Mouse (Mus musculus) neural tube, embryonic 13.5 days (tissue): ENCODE data around the gene Zfr2. TPM values are rescaled to one million over a fixed set of nuclear protein-coding genes. Genes with fewer than 3 reads are reported as not detected.

Experiments
- ATAC-seq: fragments of 200-750 bp; cut with Nextera tagmentation; 2 replicates; pipeline ENCODE4 v1.8.0; 2017; ENCODE audit warnings: low read depth, mild to moderate bottlenecking, moderate TSS enrichment, moderate library complexity
- H3K27ac ChIP-seq: fragments of 300-500 bp; sonication (generic); replicated peaks from 2 replicates; pipeline ENCODE4 v1.5.1; 2015; ENCODE audit warnings: moderate library complexity, mild to moderate bottlenecking, inconsistent platforms
- H3K27me3 ChIP-seq: fragments of 300-500 bp; sonication (generic); 2 replicates; pipeline ENCODE4 v1.6.1; 2015; ENCODE audit warnings: mild to moderate bottlenecking, inconsistent platforms
- H3K36me3 ChIP-seq: fragments of 300-500 bp; sonication (generic); 2 replicates; pipeline ENCODE4 v1.6.1; 2015; ENCODE audit warnings: mild to moderate bottlenecking, inconsistent platforms
- H3K4me1 ChIP-seq: fragments of 300-500 bp; sonication (generic); replicated peaks from 2 replicates; pipeline ENCODE4 v1.6.1; 2015; ENCODE audit warnings: inconsistent platforms
- H3K4me2 ChIP-seq: fragments of 300-500 bp; sonication (generic); 2 replicates; pipeline ENCODE4 v1.6.1; 2015; ENCODE audit warnings: inconsistent platforms, mild to moderate bottlenecking, moderate library complexity
- H3K4me3 ChIP-seq: fragments of 300-500 bp; sonication (generic); 2 replicates; pipeline ENCODE4 v1.5.1; 2015; ENCODE audit warnings: mild to moderate bottlenecking, inconsistent platforms
- H3K9ac ChIP-seq: fragments of 300-500 bp; sonication (generic); 2 replicates; pipeline ENCODE4 v1.6.1; 2015; ENCODE audit warnings: moderate library complexity, mild to moderate bottlenecking, inconsistent platforms
- H3K9me3 ChIP-seq: fragments of 300-500 bp; sonication (generic); 2 replicates; pipeline ENCODE4 v1.6.1; 2016; ENCODE audit warnings: inconsistent platforms
- WGBS: fragments of 180-500 bp; shearing (Covaris S2); methylation state at CpG from one replicate; pipeline ENCODE4 v1.1.7; 2015; 5-methylcytosine and 5-hydroxymethylcytosine counted together
- polyA plus RNA-seq: library from polyadenylated mRNA; unstranded; fragments of >200 nt; fragmentation: Nextera tagmentation; extraction: Ambion mirVana; gene quantifications from 2 replicates; pipeline ENCODE4 v1.2.1, GENCODE M21; 2015

Gene Zfr2
- 21.7 and 21.8 TPM in 2 replicates for polyA plus RNA-seq

- peaks cover 47% of the 10 kb centered on the region for H3K4me1 ChIP-seq
- H3K4me2 ChIP-seq: peak within 1 kb of the TSS; percentile 66
- 0 out of 2 replicates have a peak within 1 kb of the TSS, but pooled peaks have one; percentile 50 for H3K27ac ChIP-seq
- WGBS: 9% methylated on average over 29 of the region's 29 CpGs
- H3K9ac ChIP-seq: peak within 1 kb of the TSS; percentile 83
- H3K36me3 ChIP-seq: no peaks in the 10 kb centered on the region
- H3K4me3 ChIP-seq: peak within 1 kb of the TSS; percentile 69
- ATAC-seq: peak; percentile 64
- H3K9me3 ChIP-seq: no peaks in the 10 kb centered on the region
- peaks cover 6% of the 10 kb centered on the region for H3K27me3 ChIP-seq
Observed at GRCm38 (mm10) chr10:81232580-81233225, at the start of gene Zfr2. TSS of gene Zfr2 (plus strand) at chr10:81233155.

GRCm38 (mm10) chr10:81183805-81184204 lies 49.1 kb upstream of the Zfr2 start, which contains the start of gene 4930442H23Rik:
TSS of gene 4930442H23Rik (minus strand) at chr10:81183849.
- no peak for ATAC-seq
- H3K9ac ChIP-seq: peak within 1 kb of the TSS; percentile 81
- H3K4me1 ChIP-seq: peaks cover 50% of the 10 kb centered on the region
- peaks cover 73% of the 10 kb centered on the region for H3K36me3 ChIP-seq
- 87% methylated on average over 5 of the region's 5 CpGs for WGBS
- peak within 1 kb of the TSS; percentile 61 for H3K4me2 ChIP-seq
- H3K27ac ChIP-seq: peak within 1 kb of the TSS; percentile 90
- peak within 1 kb of the TSS; percentile 71 for H3K4me3 ChIP-seq
- H3K27me3 ChIP-seq: no peaks in the 10 kb centered on the region
- H3K9me3 ChIP-seq: no peaks in the 10 kb centered on the region

DNA sequence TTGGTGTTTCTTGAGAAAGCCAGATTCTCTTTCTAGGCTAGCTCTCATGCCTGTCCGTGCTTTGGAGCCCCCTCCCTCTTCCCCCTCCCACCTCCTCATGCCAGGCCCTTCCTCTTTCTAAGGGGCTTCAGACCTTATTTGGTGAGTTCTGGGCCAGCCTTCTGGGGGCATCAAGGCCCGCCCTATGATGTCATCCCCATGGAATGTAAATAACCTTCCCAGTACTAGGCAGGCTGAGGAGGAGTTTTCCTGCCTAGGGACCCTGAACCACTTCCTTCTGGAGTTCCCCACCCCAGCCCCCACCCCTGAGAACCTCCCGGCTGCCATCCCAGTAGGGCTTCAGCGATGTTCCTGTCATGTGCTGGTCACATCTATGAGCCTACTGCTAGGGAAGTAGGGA lies 48.2 kb upstream of the Zfr2 start:
- Histone ChIP-seq H3K4me2 (no peak overlapping the region), H3K4me3 (no peak overlapping the region), H3K9ac (no peak overlapping the region), H3K36me3 (peaks cover 68% of the 10 kb centered on the region), H3K27ac (no peak overlapping the region), H3K9me3 (no peaks in the 10 kb centered on the region), H3K27me3 (no peaks in the 10 kb centered on the region), H3K4me1 (peaks cover 40% of the 10 kb centered on the region)
- WGBS: 68% methylated on average over 4 of the region's 4 CpGs
- ATAC-seq: no peak

DNA sequence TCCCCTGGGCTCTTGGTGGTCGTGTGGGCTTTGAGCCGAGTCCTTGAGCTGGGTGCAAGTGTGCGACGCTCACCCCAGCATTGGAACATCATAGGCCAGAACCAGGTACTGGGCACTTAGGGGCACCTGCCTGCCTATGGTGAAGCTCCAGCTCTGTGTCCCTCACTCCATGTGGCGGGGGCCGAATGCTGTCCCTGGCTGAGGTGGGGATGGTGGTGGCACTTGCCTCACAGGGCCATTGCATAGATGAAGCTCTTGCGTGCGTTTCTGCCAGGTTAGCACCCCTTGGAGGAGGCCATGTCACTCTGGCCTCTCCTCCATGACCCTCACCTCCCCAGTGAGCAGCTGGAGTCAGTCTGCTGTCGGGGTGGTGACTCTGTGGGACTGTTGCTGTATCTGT lies 45.8 kb upstream of the Zfr2 start:
- no peak overlapping the region for H3K9ac ChIP-seq
- no peak overlapping the region for H3K4me3 ChIP-seq
- WGBS: 97% methylated on average over 9 of the region's 9 CpGs
- no peaks in the 10 kb centered on the region for H3K27me3 ChIP-seq
- H3K36me3 ChIP-seq: peaks cover 61% of the 10 kb centered on the region
- no peak overlapping the region for H3K4me2 ChIP-seq
- peaks cover 27% of the 10 kb centered on the region for H3K4me1 ChIP-seq
- no peak overlapping the region for H3K27ac ChIP-seq
- ATAC-seq: no peak
- no peaks in the 10 kb centered on the region for H3K9me3 ChIP-seq

DNA sequence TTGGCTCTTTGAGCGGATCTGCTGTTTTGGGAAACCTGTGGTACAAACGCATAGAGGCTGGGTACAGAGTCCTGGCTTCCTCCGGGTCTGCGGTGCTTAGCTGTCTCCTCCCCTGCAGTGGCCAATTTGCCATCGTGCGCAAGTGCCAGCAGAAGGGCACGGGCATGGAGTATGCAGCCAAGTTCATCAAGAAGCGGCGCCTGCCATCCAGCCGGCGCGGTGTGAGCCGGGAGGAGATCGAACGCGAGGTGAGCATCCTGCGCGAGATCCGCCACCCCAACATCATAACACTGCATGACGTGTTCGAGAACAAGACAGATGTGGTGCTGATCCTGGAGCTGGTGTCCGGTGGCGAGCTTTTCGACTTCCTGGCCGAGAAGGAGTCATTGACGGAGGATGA lies 43.1 kb upstream of the Zfr2 start:
- Histone ChIP-seq H3K9me3 (no peaks in the 10 kb centered on the region), H3K27ac (no peak overlapping the region), H3K27me3 (peaks cover 10% of the 10 kb centered on the region), H3K36me3 (peaks cover 50% of the 10 kb centered on the region), H3K9ac (no peak overlapping the region), H3K4me3 (no peak overlapping the region), H3K4me1 (peaks cover 28% of the 10 kb centered on the region), H3K4me2 (no peak overlapping the region)
- no peak for ATAC-seq
- whole genome bisulfite sequencing: 81% methylated on average over 26 of the region's 26 CpGs

GRCm38 (mm10) chr10:81190236-81190911 lies 42.6 kb upstream of the Zfr2 start:
- H3K9me3 ChIP-seq: no peaks in the 10 kb centered on the region
- peaks cover 44% of the 10 kb centered on the region for H3K36me3 ChIP-seq
- WGBS: 70% methylated on average over 31 of the region's 31 CpGs
- peaks cover 15% of the 10 kb centered on the region for H3K27me3 ChIP-seq
- no peak overlapping the region for H3K27ac ChIP-seq
- no peak overlapping the region for H3K4me3 ChIP-seq
- no peak for ATAC-seq
- H3K9ac ChIP-seq: no peak overlapping the region
- H3K4me1 ChIP-seq: peaks cover 29% of the 10 kb centered on the region
- H3K4me2 ChIP-seq: no peak overlapping the region

DNA sequence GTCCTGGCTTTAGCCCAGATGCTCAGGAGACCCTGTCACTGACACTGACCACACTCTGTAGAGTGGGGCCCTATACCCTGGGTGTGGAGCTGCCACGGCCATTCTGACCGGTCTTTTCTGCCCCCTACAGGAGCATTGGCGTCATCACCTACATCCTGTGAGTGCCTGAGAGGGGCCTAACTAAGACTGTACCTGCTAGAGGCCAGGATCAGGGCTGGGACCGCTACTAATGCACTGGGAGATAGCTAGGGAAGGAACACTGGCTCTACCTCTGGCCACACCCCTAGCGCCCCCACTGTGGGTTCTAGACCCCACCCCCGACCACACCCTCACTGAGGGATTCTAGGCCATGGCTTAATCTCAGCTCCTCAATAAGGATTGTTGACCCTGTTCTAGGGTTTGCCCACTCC lies 42.0 kb upstream of the Zfr2 start:
- no peak overlapping the region for H3K27ac ChIP-seq
- H3K9ac ChIP-seq: no peak overlapping the region
- no peaks in the 10 kb centered on the region for H3K9me3 ChIP-seq
- peaks cover 29% of the 10 kb centered on the region for H3K4me1 ChIP-seq
- H3K4me2 ChIP-seq: no peak overlapping the region
- peaks cover 21% of the 10 kb centered on the region for H3K27me3 ChIP-seq
- peaks cover 40% of the 10 kb centered on the region for H3K36me3 ChIP-seq
- H3K4me3 ChIP-seq: no peak overlapping the region
- WGBS: 82% methylated on average over 6 of the region's 6 CpGs
- no peak for ATAC-seq

DNA sequence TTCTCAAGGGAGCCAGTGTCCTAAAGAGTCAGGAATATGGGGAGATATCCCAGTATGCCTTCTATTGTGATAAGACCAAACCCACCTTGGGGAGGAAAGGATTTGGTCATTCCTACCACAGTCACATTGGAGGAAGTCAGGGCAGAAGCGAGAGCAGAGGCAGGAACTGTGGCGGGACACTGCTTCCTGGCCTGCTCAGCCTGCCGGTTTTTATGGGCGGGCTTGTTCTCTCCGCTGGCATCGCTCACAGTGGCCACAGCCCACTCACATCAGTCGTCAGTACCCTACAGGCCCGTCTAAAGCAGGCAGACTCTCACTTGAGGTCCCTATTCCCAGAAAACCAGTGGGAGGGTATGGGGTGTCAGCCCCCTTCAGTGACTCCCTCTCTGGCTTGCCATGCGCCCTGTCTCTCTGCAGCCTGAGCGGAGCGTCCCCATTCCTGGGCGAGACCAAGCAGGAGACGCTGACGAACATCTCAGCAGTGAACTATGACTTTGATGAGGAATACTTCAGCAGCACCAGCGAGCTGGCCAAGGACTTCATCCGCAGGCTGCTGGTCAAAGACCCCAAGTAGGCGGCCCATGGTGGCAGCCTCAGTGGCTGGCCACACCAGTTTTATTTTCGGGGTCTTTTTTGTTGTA lies 41.5 kb upstream of the Zfr2 start:
- Histone ChIP-seq H3K9me3 (no peaks in the 10 kb centered on the region), H3K4me3 (peak overlapping the region; percentile 60; the same call in 1 of the 2 replicates), H3K27ac (peak overlapping the region; percentile 97; the same call in 1 of the 2 replicates), H3K27me3 (peaks cover 26% of the 10 kb centered on the region), H3K4me2 (peak overlapping the region; percentile 94), H3K36me3 (peaks cover 37% of the 10 kb centered on the region), H3K9ac (no peak overlapping the region), H3K4me1 (peaks cover 29% of the 10 kb centered on the region)
- WGBS: 89% methylated on average over 18 of the region's 18 CpGs
- ATAC-seq: no peak

GRCm38 (mm10) chr10:81192270-81192967 lies 40.5 kb upstream of the Zfr2 start:
- under 1% methylated on average over 93 of the region's 93 CpGs for WGBS
- Histone ChIP-seq H3K4me3 (peak overlapping the region; percentile 60), H3K36me3 (peaks cover 28% of the 10 kb centered on the region), H3K4me2 (peak overlapping the region; percentile 94), H3K4me1 (peaks cover 29% of the 10 kb centered on the region), H3K9ac (peak overlapping the region; percentile 85), H3K27ac (peak overlapping the region; percentile 97), H3K9me3 (no peaks in the 10 kb centered on the region), H3K27me3 (peaks cover 36% of the 10 kb centered on the region)
- peak; percentile 89 for ATAC-seq

GRCm38 (mm10) chr10:81192968-81193501 lies 39.9 kb upstream of the Zfr2 start:
- peak overlapping the region; percentile 94 for H3K4me2 ChIP-seq
- no peaks in the 10 kb centered on the region for H3K9me3 ChIP-seq
- H3K27ac ChIP-seq: peak overlapping the region; percentile 97
- H3K27me3 ChIP-seq: peaks cover 38% of the 10 kb centered on the region
- peak overlapping the region; percentile 85 for H3K9ac ChIP-seq
- peaks cover 29% of the 10 kb centered on the region for H3K4me1 ChIP-seq
- 3% methylated on average over 19 of the region's 19 CpGs for WGBS
- peaks cover 26% of the 10 kb centered on the region for H3K36me3 ChIP-seq
- ATAC-seq: peak; percentile 55
- H3K4me3 ChIP-seq: peak overlapping the region; percentile 60

- Histone ChIP-seq H3K27me3 (peaks cover 43% of the 10 kb centered on the region), H3K27ac (no peak overlapping the region), H3K9me3 (no peaks in the 10 kb centered on the region), H3K9ac (peak overlapping the region; percentile 6; the same call in 1 of the 2 replicates), H3K4me1 (peaks cover 29% of the 10 kb centered on the region), H3K4me2 (peak overlapping the region; percentile 16; the same call in 1 of the 2 replicates), H3K36me3 (peaks cover 19% of the 10 kb centered on the region), H3K4me3 (no peak overlapping the region)
- WGBS: 16% methylated on average over 37 of the region's 37 CpGs
- ATAC-seq: no peak
Observed at GRCm38 (mm10) chr10:81193991-81194774, 38.8 kb upstream of the Zfr2 start.
